Mouse (Mus musculus): ENCODE results near the gene Ceacam10. TPM values are rescaled to one million over a fixed set of nuclear protein-coding genes. Genes with fewer than 3 reads are reported as not detected.

Ceacam10 gene
- polyA plus RNA-seq, 1 experiment from 2014 or later, result 0.73 TPM

- DNase-seq (ENCODE audit: low spot score), result no peak
- WGBS, result 56% methylated on average over 6 of the region's 6 CpGs
- Histone ChIP-seq H3K4me1 (ENCODE audit: insufficient read depth, low read depth, low read length) (no peaks in the 10 kb centered on the region), H3K36me3 (ENCODE audit: insufficient read depth, low read length) (no peaks in the 10 kb centered on the region), H3K9ac (replicated peaks; ENCODE audit: low read depth) (no peak within 1 kb of the TSS), H3K27me3 (replicated peaks; ENCODE audit: insufficient read depth, low read length) (no peaks in the 10 kb centered on the region), H3K9me3 (ENCODE audit: low read length) (no peaks in the 10 kb centered on the region), H3K27ac (ENCODE audit: low read length) (no peak within 1 kb of the TSS), H3K4me2 (replicated peaks; ENCODE audit: low read depth, low read length) (no peak within 1 kb of the TSS), H3K4me3 (ENCODE audit: low read depth, low read length) (no peak within 1 kb of the TSS)
- TF ChIP-seq EP300 (IDR thresholded peaks at IDR 0.05), result no peak
- no peak for TF ChIP-seq CTCF (IDR thresholded peaks at IDR 0.05)
- no peak for ATAC-seq
Measured at GRCm38 (mm10) chr7:24760211-24760610, 16.8 kb upstream of the Ceacam10 start, which contains the start of gene Cd177. TSS of gene Cd177 (minus strand) at chr7:24760311.

- Histone ChIP-seq H3K27me3 (replicated peaks; ENCODE audit: insufficient read depth, low read length) (no peaks in the 10 kb centered on the region), H3K9ac (replicated peaks; ENCODE audit: low read depth) (no peak overlapping the region), H3K9me3 (ENCODE audit: low read length) (no peaks in the 10 kb centered on the region), H3K27ac (ENCODE audit: low read length) (no peak overlapping the region), H3K4me1 (ENCODE audit: insufficient read depth, low read depth, low read length) (no peaks in the 10 kb centered on the region), H3K36me3 (ENCODE audit: insufficient read depth, low read length) (no peaks in the 10 kb centered on the region), H3K4me3 (ENCODE audit: low read depth, low read length) (no peak overlapping the region), H3K4me2 (replicated peaks; ENCODE audit: low read depth, low read length) (no peak overlapping the region)
- no peak for TF ChIP-seq EP300 (IDR thresholded peaks at IDR 0.05)
- WGBS, result 47% methylated on average over 6 of the region's 6 CpGs
- DNase-seq (ENCODE audit: low spot score), result no peak
- no peak for ATAC-seq
Measured at GRCm38 (mm10) chr7:24761161-24761560, 15.8 kb upstream of the Ceacam10 start.

GRCm38 (mm10) chr7:24762574-24762973 lies 14.4 kb upstream of the Ceacam10 start:
- WGBS, result 74% methylated on average over 8 of the region's 8 CpGs
- Histone ChIP-seq H3K4me1 (ENCODE audit: insufficient read depth, low read depth, low read length) (no peaks in the 10 kb centered on the region), H3K9ac (replicated peaks; ENCODE audit: low read depth) (no peak overlapping the region), H3K4me2 (replicated peaks; ENCODE audit: low read depth, low read length) (no peak overlapping the region), H3K27me3 (replicated peaks; ENCODE audit: insufficient read depth, low read length) (no peaks in the 10 kb centered on the region), H3K36me3 (ENCODE audit: insufficient read depth, low read length) (no peaks in the 10 kb centered on the region), H3K27ac (ENCODE audit: low read length) (no peak overlapping the region), H3K9me3 (ENCODE audit: low read length) (no peaks in the 10 kb centered on the region), H3K4me3 (ENCODE audit: low read depth, low read length) (no peak overlapping the region)
- TF ChIP-seq EP300 (IDR thresholded peaks at IDR 0.05), result no peak
- TF ChIP-seq CTCF (IDR thresholded peaks at IDR 0.05), result no peak
- no peak for ATAC-seq
- no peak for DNase-seq (ENCODE audit: low spot score)

- H3K27me3 ChIP-seq (replicated peaks; ENCODE audit: insufficient read depth, low read length), result no peaks in the 10 kb centered on the region
- no peak overlapping the region for H3K9ac ChIP-seq (replicated peaks; ENCODE audit: low read depth)
- no peak overlapping the region for H3K4me2 ChIP-seq (replicated peaks; ENCODE audit: low read depth, low read length)
- ATAC-seq (no peak), DNase-seq (ENCODE audit: low spot score) (no peak)
- H3K4me3 ChIP-seq (ENCODE audit: low read depth, low read length), result no peak overlapping the region
- TF ChIP-seq EP300 (IDR thresholded peaks at IDR 0.05) (no peak), CTCF (IDR thresholded peaks at IDR 0.05) (no peak)
- H3K4me1 ChIP-seq (ENCODE audit: insufficient read depth, low read depth, low read length), result no peaks in the 10 kb centered on the region
- no peaks in the 10 kb centered on the region for H3K9me3 ChIP-seq (ENCODE audit: low read length)
- H3K27ac ChIP-seq (ENCODE audit: low read length), result no peak overlapping the region
- H3K36me3 ChIP-seq (ENCODE audit: insufficient read depth, low read length), result no peaks in the 10 kb centered on the region
Measured at GRCm38 (mm10) chr7:24771361-24771760, 5.6 kb upstream of the Ceacam10 start.

GRCm38 (mm10) chr7:24773942-24774535 lies 3.0 kb upstream of the Ceacam10 start:
- no peak overlapping the region for H3K4me2 ChIP-seq (replicated peaks; ENCODE audit: low read depth, low read length)
- TF ChIP-seq CTCF (IDR thresholded peaks at IDR 0.05) (no peak), EP300 (IDR thresholded peaks at IDR 0.05) (no peak)
- H3K27ac ChIP-seq (ENCODE audit: low read length), result no peak overlapping the region
- 26% methylated on average over 3 of the region's 3 CpGs for WGBS
- DNase-seq (ENCODE audit: low spot score) (no peak), ATAC-seq (no peak)
- no peaks in the 10 kb centered on the region for H3K9me3 ChIP-seq (ENCODE audit: low read length)
- H3K4me1 ChIP-seq (ENCODE audit: insufficient read depth, low read depth, low read length), result no peaks in the 10 kb centered on the region
- H3K36me3 ChIP-seq (ENCODE audit: insufficient read depth, low read length), result no peaks in the 10 kb centered on the region
- no peak overlapping the region for H3K9ac ChIP-seq (replicated peaks; ENCODE audit: low read depth)
- H3K4me3 ChIP-seq (ENCODE audit: low read depth, low read length), result no peak overlapping the region
- H3K27me3 ChIP-seq (replicated peaks; ENCODE audit: insufficient read depth, low read length), result no peaks in the 10 kb centered on the region

GRCm38 (mm10) chr7:24776145-24776544 lies 861 bp upstream of the Ceacam10 start:
- no peaks in the 10 kb centered on the region for H3K27me3 ChIP-seq (replicated peaks; ENCODE audit: insufficient read depth, low read length)
- H3K27ac ChIP-seq (ENCODE audit: low read length), result no peak overlapping the region
- no peaks in the 10 kb centered on the region for H3K9me3 ChIP-seq (ENCODE audit: low read length)
- no peak overlapping the region for H3K9ac ChIP-seq (replicated peaks; ENCODE audit: low read depth)
- no peak overlapping the region for H3K4me2 ChIP-seq (replicated peaks; ENCODE audit: low read depth, low read length)
- DNase-seq (ENCODE audit: low spot score) (no peak), ATAC-seq (no peak)
- TF ChIP-seq EP300 (IDR thresholded peaks at IDR 0.05), result no peak
- WGBS, result 72% methylated on average over 2 of the region's 2 CpGs
- no peaks in the 10 kb centered on the region for H3K36me3 ChIP-seq (ENCODE audit: insufficient read depth, low read length)
- H3K4me3 ChIP-seq (ENCODE audit: low read depth, low read length), result no peak overlapping the region
- H3K4me1 ChIP-seq (ENCODE audit: insufficient read depth, low read depth, low read length), result no peaks in the 10 kb centered on the region

- no peak for TF ChIP-seq EP300 (IDR thresholded peaks at IDR 0.05)
- no peak for TF ChIP-seq CTCF (IDR thresholded peaks at IDR 0.05)
- no peak overlapping the region for H3K9ac ChIP-seq (replicated peaks; ENCODE audit: low read depth)
- 81% methylated on average over 1 of the region's 1 CpGs for WGBS
- no peak overlapping the region for H3K4me3 ChIP-seq (ENCODE audit: low read depth, low read length)
- no peak overlapping the region for H3K27ac ChIP-seq (ENCODE audit: low read length)
- no peak for DNase-seq (ENCODE audit: low spot score)
- H3K27me3 ChIP-seq (replicated peaks; ENCODE audit: insufficient read depth, low read length), result no peaks in the 10 kb centered on the region
- no peaks in the 10 kb centered on the region for H3K4me1 ChIP-seq (ENCODE audit: insufficient read depth, low read depth, low read length)
- H3K4me2 ChIP-seq (replicated peaks; ENCODE audit: low read depth, low read length), result no peak overlapping the region
- H3K9me3 ChIP-seq (ENCODE audit: low read length), result no peaks in the 10 kb centered on the region
- ATAC-seq, result no peak
- no peaks in the 10 kb centered on the region for H3K36me3 ChIP-seq (ENCODE audit: insufficient read depth, low read length)
Measured at GRCm38 (mm10) chr7:24797918-24798317, 20.9 kb downstream of the Ceacam10 start.

Data from lung, postnatal 0 days (tissue).